Mouse (Mus musculus) lung, adult 2 months (tissue): ENCODE data around the gene Arhgap10.

Source experiments
- CTCF ChIP-seq: fragments of 200-500 bp; IDR thresholded peaks from 2 replicates; pipeline ENCODE4 v1.5.1; 2011; ENCODE audit warnings: mild to moderate bottlenecking, low read length, control low read depth; ENCODE audit not compliant: insufficient read depth
- POLR2A ChIP-seq: fragments of 200-500 bp; IDR thresholded peaks from 2 replicates; pipeline ENCODE4 v1.6.1; 2011; ENCODE audit warnings: low read depth, mild to moderate bottlenecking, control low read depth, low read length, borderline replicate concordance; ENCODE audit errors: extremely low read depth

GRCm38 (mm10) chr8:77231211-77231610 is 286.5 kb downstream of the Arhgap10 start:
- TF ChIP-seq CTCF (no peak), POLR2A (no peak)
